Mouse (Mus musculus): ENCODE results near the gene Armh1.
"Not testable (repeated sequence)": the region's sequence is repeated elsewhere in the genome, so short reads cannot be mapped to it uniquely, and the experiment has no call there.

Armh1 gene

DNA sequence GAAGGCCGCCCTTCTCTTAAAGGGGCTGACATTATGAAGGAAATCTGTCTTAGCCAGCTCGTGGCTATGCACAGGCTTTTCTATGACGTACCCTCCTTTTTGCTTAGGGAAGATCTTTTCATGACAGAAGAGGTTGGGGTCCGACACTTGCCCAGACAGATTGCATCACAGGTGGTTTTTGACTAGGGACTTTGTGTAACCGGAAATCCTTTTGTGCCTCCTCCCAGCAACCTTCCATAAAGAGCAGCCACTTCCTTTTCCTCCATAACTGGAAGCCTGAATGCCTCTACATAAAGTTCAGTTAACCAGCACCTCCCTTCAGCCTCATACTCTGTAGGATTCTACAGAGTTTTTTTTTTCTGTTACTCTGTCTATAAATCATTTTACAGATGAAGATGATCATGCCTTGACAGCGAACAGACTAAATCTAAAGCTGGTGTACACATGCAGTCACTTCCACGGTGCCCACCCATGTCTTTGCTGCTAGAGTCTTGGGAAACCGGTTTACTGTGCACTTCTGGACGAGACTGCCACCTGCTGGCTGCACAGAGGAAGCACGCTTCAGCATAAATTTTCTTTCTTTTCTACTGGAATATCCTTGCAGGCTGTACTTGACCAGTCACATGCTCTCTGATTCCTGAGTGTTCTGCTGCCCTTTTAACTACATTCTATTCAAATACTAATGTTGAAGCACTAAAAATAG, 33.3 kb downstream of the Armh1 start:
- DNase-seq, result peak; percentile 62

DNA sequence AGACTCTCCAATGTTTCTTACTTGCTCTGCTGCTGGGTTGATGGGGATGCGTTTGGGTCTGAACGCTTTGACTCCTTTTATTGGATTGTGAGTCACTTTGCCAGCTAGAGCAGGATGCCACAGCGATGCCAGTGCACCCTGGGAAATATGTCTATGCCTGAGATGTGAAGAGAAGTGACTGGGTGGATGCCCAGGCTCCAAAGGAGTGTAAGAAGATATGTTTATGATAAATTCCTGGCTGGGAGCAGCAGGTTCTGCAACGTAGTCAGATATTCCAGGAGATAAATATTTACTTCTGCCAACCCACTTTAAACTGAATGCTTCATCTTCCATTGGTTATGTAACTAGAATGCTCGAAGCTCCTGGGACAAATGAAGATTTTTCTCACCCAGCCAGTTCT, 34.9 kb downstream of the Armh1 start:
- DNase-seq, result no peak

DNA sequence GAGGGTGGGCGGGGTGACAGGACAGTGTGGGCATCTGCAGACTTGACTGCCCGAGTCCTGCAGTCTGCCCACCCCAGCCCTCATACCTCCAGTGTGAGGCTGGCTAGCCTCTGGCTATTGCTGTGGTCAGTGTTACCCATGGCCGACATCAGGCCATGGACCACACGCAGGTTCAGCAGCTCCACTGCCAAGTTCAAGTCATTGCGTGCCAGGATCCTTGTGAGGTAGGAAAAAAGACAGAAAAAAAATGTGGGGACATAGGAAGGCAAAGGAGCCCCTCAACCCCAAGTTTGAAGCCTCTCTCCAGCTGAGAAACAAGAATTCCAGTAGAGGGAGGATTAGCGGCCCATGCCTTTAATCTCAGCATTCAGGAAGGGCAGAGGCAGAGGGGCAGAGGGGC, 37.7 kb downstream of the Armh1 start:
- no peak for DNase-seq

DNA sequence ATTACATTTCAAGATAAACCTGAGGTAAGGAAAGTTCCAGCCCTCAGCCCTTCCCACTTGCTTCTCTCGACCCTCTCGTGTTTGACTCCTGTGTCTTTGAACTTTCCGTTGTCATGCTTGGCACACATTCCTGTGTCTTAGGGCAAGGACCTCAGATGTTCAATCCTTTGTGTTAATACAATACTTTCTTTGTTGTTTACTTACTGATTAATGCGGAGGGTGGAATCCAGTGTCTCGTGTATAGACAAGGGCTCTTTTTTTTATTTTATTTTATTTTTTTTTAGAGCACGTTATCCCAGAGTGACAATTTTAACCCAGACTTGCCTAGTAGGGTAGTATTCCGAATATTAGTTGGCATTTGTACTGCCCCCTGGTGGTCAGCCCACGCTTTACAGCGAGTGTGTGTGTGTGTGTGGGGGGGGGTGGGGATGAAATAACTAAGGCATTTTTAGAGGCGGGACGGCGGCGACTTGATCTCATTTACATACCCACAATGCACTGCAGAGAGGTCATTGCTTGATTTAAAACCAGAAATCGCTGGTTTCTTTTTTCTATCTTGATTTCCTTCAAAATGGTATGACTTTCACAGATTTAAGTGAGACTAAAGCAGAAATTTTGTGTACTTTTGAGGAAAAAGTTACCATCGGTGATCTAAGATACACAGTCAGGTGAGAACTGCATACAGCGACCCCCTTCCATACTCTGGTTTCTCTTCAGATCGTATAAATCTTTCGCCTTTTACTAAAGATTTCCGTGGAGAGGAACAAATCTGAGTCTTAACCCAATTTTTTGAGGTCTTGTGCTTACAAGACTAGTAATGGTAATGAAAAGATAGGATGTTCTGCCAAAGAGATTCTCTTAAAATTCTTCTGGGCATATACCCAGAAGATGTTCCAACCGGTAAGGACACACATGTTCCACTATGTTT, 41.5 kb downstream of the Armh1 start:
- peak; percentile 89 for DNase-seq

DNA sequence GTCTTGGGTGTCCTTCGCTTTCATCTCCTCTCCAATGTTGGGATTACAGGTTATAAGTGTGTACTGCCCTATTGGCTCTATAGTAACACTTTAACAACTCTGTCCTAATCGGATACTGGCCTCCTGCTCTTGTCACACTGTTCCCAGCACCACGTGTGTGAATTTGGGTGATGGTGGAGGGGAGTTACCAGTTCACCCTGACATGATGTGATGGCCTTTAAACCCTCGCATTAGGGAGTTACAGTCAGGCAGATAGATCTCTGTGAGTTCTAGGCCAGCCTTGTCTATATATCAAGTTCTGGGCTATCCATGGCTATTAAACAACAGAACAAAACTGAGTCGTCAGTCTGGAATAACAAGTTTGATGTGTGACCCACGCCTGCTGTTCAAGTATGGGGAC, 42.3 kb downstream of the Armh1 start:
- DNase-seq, result no peak

DNA sequence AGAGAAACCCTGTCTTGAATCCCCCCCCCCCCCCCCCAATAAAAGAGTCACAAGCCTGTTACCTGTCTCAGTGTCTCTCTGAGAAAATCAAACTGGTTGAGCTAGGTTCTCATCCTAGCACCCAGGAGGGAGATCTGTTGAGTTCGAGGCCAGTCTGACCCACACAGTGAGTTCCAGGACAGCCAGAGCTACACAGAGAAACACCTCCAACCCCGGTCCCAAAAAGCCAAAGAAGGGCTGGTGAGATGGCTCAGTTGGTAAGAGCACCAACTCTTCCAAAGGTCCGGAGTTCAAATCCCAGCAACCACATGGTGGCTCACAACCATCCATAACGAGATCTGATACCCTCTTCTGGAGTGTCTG, 49.0 kb downstream of the Armh1 start:
- DNase-seq, result no peak

DNA sequence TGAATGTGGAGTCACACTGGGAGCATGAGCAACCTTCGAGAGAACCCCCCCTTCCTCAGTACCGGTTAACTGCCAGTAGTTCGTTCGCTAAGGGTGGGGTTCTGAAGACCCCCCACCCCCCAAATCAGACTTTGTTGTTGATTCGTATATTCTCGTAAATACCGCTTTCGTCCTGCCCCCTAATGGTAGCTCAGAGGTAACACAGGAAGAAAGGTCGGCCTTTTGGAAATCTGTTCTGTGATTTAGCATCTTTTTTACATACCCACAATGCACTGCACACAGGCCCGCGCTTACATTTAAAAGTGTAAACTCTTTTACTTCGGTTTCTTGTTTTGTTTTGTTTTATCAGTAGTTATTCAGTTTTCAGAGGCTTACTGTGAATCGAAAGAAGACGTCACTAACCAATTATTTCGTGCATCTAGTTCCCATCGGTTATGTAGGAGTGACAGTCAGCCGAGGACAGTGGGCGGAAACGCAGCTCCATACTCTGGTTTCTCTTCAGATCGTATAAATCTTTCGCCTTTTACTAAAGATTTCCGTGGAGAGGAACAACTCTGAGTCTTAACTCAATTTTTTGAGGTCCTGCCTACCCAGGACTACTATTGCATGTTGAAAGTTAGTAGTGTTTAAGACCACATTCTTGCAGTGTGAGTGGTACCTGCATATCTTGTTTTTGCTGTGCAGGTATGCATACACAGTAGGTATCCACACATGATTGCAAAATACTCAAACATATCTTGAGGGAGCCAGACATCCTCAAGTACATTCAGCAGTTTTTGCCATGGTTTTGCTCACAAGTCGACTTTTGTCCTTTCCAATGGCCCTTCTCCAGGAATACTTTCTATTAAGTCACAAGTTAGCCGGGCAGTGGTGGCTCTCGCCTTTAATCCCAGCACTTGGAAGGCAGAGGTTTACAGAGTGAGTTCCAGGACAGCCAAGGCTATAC, 49.6 kb downstream of the Armh1 start:
- DNase-seq, result peak; percentile 47

DNA sequence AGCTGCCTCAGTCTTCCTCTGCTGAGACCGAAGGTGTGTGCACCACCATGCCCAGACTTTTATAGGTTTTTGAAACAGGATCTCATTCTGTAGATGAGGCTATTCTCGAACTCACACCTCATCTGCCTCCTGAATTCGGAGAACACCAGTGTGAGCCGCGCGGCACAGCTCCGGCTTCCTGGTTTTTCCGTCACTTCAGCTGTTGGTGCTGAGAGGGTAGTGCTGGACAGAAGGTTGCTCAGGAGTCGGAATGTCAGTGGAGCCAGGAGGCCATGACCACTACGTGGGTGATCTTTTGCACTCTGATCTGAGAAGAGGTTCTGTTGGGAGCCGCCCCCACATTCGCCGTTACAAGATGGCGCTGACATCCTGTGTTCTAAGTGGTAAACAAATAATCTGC, 60.1 kb downstream of the Armh1 start:
- DNase-seq, result no peak

DNA sequence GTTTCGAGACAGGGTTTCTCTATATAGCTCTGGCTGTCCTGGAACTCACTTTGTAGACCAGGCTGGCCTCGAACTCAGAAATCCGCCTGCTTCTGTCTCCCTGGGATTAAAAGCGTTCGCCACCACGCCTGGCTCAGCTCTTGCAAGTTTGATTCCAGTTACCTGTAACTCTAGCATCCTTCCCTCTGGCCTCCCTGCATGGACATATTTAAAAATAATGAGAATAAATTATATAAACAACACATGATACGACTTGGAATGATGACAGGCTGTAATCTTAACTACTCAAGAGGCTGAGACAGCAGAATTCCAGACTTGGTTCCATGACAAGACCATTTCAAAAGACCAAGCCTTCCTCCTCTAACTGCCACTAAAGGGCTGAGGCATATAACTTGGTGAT, 61.3 kb downstream of the Armh1 start:
- DNase-seq, result no peak

DNA sequence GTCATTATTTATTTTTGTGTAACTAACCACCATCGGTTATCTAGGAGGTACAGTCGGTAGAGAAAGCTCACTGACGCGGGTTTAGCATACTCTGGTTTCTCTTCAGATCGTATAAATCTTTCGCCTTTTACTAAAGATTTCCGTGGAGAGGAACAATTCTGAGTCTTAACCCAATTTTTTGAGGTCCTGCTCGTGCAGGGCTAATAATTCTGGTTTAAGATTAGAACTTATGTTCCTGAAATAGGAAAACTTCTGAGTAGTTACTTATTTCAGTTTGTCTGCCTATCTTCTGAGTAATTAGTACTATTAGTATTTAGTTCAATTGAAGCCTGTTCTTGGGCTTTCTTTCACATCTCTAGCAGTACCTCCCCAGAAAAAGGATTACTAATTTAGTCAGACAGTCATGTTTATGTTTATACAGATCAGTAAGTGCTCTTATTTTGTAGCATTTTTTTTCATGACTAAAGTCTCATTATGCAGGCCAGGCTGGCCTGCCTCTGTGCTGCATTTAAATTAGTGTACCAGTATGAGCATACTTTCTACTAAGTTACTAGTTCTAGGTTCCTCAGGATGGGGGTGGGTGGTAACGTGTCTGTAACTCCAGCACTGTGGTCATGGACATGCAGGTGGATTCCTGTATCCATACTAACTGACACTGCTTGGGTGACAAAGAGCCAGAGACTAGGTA, 61.9 kb downstream of the Armh1 start:
- DNase-seq, result peak; percentile 23

DNA sequence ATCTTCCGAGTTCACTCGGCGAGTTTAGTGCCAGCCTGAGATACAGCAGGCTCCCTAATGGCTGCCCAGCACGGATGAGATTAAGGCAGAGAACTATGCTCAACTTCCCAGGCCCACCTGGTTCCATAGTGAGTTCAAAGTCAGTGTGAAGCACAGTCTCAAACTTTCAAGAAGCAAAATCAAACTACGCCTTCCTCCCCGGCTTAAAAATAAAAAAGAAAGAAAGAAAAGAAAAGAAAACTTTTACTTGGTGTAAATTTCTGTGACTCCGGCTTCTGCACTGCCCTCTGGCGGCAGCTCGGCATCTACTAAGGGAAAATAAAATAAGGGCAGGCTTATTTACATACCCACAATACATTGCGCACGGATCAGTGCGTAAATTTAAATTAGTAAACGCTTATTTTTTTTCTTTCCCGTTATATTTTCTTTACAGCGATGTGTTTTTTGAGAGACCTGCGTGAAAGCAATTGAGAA, 62.5 kb downstream of the Armh1 start:
- peak; percentile 92 for DNase-seq

DNA sequence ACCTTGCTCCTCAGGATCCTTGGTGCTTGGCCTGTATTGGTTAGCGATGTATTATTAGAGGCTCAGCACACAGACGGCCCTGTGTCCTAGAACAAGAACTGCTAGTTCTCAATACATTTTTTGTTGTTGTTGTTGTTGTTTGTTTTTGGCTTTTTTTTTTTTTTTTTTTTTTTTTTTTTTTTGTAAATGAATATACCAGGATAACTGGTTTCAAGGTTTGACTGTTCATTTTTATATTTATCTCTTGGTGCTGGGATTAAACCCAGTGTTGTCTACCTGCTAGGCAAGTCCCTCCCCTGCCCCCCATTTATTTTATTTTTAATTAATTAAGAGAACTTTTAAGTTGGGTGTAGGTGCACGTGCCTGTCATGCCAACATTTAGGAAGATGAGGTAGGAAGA, 63.0 kb downstream of the Armh1 start:
- DNase-seq, result no peak

DNA sequence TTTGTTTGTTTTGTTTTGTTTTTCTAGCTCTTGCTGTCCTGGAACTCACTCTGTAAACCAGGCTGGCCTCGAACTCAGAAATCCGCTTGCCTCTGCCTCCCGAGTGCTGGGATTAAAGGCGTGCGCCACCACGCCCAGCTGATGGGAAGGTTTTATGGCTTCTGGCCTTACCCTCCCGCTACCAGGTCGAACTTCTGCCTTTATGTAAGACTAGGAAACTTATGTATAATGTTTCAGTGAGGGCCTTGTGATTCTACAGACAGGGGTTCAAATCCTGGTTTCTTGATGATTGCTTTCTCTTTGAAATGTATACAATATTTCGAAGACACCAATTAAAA, 69.2 kb downstream of the Armh1 start:
- DNase-seq, result not testable (repeated sequence)

DNA sequence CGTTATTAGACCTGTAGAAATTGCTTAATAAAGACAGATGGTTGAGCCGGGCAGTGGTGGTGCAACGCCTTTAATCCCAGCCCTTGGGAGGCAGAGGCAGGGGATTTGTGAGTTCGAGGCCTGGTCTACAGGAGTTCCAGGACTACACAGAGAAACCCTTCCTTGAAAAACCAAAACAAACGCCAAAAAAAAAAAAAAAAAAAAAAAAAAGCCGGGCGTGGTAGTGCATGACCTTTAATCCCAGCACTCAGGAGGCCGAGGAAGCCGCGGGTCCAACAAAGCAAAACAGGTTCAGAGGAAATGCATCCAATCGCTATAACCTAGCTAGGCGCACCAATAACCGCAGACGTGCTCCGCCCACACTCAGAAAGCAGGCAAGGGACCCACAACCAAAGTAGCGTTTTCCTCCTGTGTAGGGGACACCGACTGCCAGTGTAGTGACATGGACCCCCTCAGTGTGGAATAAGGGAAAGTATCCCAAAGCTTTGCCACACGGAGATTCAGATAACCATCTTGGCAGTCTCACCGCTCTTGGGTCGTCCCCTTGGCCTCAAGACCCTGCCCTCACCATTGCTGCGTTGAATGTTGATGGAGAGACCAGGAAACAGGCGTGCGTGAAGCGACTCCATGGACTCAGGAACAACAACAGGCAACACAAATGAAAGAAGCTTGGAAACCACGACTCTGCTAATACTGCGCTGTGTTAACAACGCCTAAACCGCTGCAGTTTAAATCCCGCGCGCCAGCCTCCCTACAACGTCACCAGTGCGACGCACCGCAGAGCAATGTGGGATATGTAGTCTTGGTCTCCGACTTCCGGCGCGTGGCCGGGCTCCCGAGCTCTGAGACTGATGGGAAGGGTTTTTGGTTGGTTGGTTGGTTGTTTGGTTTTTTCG, 69.8 kb downstream of the Armh1 start, which contains the start of gene Kif2c:
TSS of gene Kif2c (minus strand) at position 777 of the 896 bp plus-strand sequence.
- DNase-seq, result peak; percentile 92

DNA sequence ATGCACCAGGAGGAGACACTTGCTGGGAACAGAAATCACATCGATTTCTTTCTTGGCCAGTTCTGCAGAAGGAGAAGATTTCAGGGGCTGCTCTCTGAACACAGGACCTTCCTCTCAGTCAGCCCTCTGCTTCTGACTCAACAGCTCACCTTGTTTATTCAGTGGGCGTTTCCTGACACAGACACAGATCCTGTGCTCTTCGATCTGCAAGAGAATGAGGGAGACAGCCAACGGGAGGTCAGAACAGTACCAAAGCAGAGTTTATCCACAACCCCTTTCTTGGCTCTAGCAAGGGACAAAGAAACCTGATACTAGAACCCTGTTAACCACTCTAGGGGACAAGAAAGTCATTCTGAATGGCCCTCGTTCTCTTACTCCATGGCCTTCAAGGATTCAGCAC, 82.0 kb downstream of the Armh1 start:
- no peak for DNase-seq
